Mouse (Mus musculus) spleen, postnatal 14 days (tissue): Measurements from ENCODE around the gene Llgl1.
A peak's percentile ranks its signal among the peaks of the same experiment; 100 is the strongest.

Experiments
- DNase-seq, 2 experiments: peaks; one replicate each; pipeline ENCODE4 v3.0.0; 2021 to 2022; ENCODE audit warnings: low spot score in 2 of 2

Gene Llgl1

GRCm38 (mm10) chr11:60726601-60727391, 27.3 kb downstream of the Llgl1 start, which contains the start of gene Flii:
Flii (minus strand) TSS chr11:60727263.
- DNase-seq, result peak; percentile 72 to 83

GRCm38 (mm10) chr11:60727392-60728140, 28.0 kb downstream of the Llgl1 start:
- DNase-seq, result no peak

- peak; percentile 79 to 82 for DNase-seq
Observed at GRCm38 (mm10) chr11:60728260-60728761, 28.8 kb downstream of the Llgl1 start, which contains the start of gene Mief2. Mief2 (plus strand) TSS chr11:60728398.

- DNase-seq, result no peak
Observed at GRCm38 (mm10) chr11:60729217-60729641, 29.7 kb downstream of the Llgl1 start.

GRCm38 (mm10) chr11:60730169-60730568, 30.6 kb downstream of the Llgl1 start:
- no peak for DNase-seq

GRCm38 (mm10) chr11:60731251-60731650, 31.7 kb downstream of the Llgl1 start:
- no peak for DNase-seq

GRCm38 (mm10) chr11:60734206-60734605, 34.7 kb downstream of the Llgl1 start:
- DNase-seq, result no peak

GRCm38 (mm10) chr11:60735191-60735590, 35.7 kb downstream of the Llgl1 start:
- no peak for DNase-seq

- DNase-seq, result no peak
Observed at GRCm38 (mm10) chr11:60736491-60736890, 37.0 kb downstream of the Llgl1 start.

GRCm38 (mm10) chr11:60737450-60737849, 37.9 kb downstream of the Llgl1 start:
- no peak for DNase-seq

GRCm38 (mm10) chr11:60740321-60740720, 40.8 kb downstream of the Llgl1 start:
- DNase-seq, result no peak

- no peak for DNase-seq
Observed at GRCm38 (mm10) chr11:60755570-60755969, 56.0 kb downstream of the Llgl1 start.

- DNase-seq, result no peak
Observed at GRCm38 (mm10) chr11:60761681-60762080, 62.2 kb downstream of the Llgl1 start.
